Mouse (Mus musculus) lung, adult 2 months (tissue): ENCODE measurements at regions not wholly inside any gene's neighbourhood (a gene's known extent, or its start where the extent isn't known, plus 50 kb on each side); places are given as distances from the start of the nearest gene placed in this dataset.
"Not testable (repeated sequence)": the region's sequence is repeated elsewhere in the genome, so short reads cannot be mapped to it uniquely, and the experiment has no call there.

Experiments used
- DNase-seq: peaks from one replicate; pipeline ENCODE4 v3.0.0; 2022
- H3K4me1 ChIP-seq: fragments of 200-500 bp; 2 replicates; pipeline ENCODE4 v1.6.1; 2011; ENCODE audit warnings: low read length; ENCODE audit not compliant: control insufficient read depth, insufficient read depth
- H3K4me3 ChIP-seq: fragments of 200-500 bp; replicated peaks from 2 replicates; pipeline ENCODE3; 2011; ENCODE audit warnings: low read depth, mild to moderate bottlenecking, control low read depth, low read length; ENCODE audit errors: extremely low read depth
- CTCF ChIP-seq: fragments of 200-500 bp; IDR thresholded peaks from 2 replicates; pipeline ENCODE4 v1.5.1; 2011; ENCODE audit warnings: mild to moderate bottlenecking, low read length, control low read depth; ENCODE audit not compliant: insufficient read depth
- POLR2A ChIP-seq: fragments of 200-500 bp; IDR thresholded peaks from 2 replicates; pipeline ENCODE4 v1.6.1; 2011; ENCODE audit warnings: low read depth, mild to moderate bottlenecking, control low read depth, low read length, borderline replicate concordance; ENCODE audit errors: extremely low read depth
- WGBS: fragments of 180-500 bp; shearing (Covaris S2); methylation state at CpG from one replicate; pipeline ENCODE4 v1.1.7; 2018; 5-methylcytosine and 5-hydroxymethylcytosine counted together

GRCm38 (mm10) chr10:118959623-118960022, 89.6 kb upstream of the Dyrk2 start:
- TF ChIP-seq POLR2A (no peak), CTCF (no peak)
- 88% methylated on average over 8 of the region's 8 CpGs for WGBS

GRCm38 (mm10) chr10:118956352-118956751, 86.3 kb upstream of the Dyrk2 start:
- H3K4me3 ChIP-seq = no peak overlapping the region
- no peak for DNase-seq
- TF ChIP-seq POLR2A (no peak), CTCF (no peak)
- H3K4me1 ChIP-seq = no peaks in the 10 kb centered on the region
- WGBS = 62% methylated on average over 9 of the region's 9 CpGs

More at GRCm38 (mm10) chr10:118959623-118960022, 89.6 kb upstream of the Dyrk2 start:
- no peak overlapping the region for H3K4me3 ChIP-seq
- no peak for DNase-seq
- no peaks in the 10 kb centered on the region for H3K4me1 ChIP-seq

DNA sequence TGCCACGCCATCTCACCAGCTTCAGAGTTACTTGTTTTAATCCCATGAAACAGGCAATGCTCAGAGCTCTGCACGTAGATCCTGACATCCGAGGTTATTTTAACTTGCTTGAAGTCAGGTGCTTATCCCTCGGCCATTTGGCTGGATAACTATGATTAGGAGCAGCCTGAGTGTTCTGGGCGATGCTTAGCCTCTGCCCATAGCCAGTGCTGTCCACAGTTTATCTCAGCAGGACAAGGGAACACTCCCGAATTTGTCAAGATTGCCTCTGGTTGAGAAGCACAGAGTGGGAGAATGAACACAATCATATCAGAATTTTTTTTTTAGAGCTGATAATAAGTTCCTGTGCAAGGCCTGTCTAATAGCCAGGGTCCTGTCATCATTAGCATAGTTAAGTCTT, 83.4 kb upstream of the Dyrk2 start:
- no peak overlapping the region for H3K4me3 ChIP-seq
- H3K4me1 ChIP-seq = no peaks in the 10 kb centered on the region
- no peak for TF ChIP-seq CTCF
- TF ChIP-seq POLR2A = no peak
- no peak for DNase-seq
- WGBS = 86% methylated on average over 6 of the region's 6 CpGs

- no peak for DNase-seq
- no peak for TF ChIP-seq CTCF
- TF ChIP-seq POLR2A = no peak
- H3K4me1 ChIP-seq = no peaks in the 10 kb centered on the region; the same call in 1 of the 2 replicates
- H3K4me3 ChIP-seq = no peak overlapping the region
- 90% methylated on average over 9 of the region's 9 CpGs for WGBS
Measured at GRCm38 (mm10) chr10:118952756-118953155, 82.7 kb upstream of the Dyrk2 start.

DNA sequence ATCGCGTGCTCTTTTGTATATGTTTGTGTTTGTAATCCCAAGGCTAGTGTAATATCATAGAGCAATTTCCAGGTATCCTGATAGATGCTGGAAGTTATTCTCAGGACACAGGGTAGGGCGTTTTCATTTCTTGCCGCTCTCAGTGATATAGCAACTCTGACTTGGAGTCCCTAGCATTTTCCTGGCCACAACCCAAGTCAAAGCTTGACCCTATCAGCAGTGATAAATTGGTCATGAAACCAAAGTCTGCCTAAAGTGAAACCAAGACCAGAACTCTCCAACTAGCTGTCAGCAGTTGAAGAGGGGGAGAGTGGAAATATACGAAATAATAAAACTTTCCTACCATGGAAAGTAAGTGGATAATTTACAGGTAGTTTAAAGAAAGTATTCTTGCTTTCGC, 77.7 kb upstream of the Dyrk2 start:
- TF ChIP-seq CTCF (no peak), POLR2A (no peak)
- no peak overlapping the region for H3K4me3 ChIP-seq
- 56% methylated on average over 6 of the region's 6 CpGs for WGBS
- no peak for DNase-seq
- peaks cover 3% of the 10 kb centered on the region for H3K4me1 ChIP-seq

GRCm38 (mm10) chr10:118947016-118947674, 77.1 kb upstream of the Dyrk2 start:
- WGBS = 40% methylated on average over 9 of the region's 9 CpGs
- no peak for DNase-seq
- no peak overlapping the region for H3K4me3 ChIP-seq
- TF ChIP-seq CTCF = no peak
- no peak for TF ChIP-seq POLR2A
- H3K4me1 ChIP-seq = peaks cover 3% of the 10 kb centered on the region

DNA sequence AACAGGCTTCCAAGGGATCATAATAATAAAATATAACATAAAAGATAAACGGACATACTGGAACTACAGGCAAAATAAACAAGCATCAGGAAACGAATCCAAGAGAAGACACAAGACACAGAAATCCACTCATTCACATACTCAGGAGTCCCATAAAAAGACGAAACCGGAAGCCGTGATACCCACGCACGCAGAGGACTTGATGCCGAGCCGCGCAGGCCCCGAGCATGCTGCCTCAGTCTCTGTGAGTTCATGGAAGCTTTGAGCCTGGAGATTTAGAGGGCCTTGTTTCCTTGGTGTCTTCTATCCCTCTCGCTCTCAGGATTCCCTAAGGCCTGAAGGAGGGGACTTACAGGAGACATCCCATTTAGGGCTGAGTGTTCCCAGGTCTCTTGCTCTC, 57.3 kb upstream of the Dyrk2 start:
- H3K4me1 ChIP-seq = peaks cover 3% of the 10 kb centered on the region
- WGBS = 59% methylated on average over 12 of the region's 12 CpGs
- no peak overlapping the region for H3K4me3 ChIP-seq
- no peak for DNase-seq
- no peak for TF ChIP-seq CTCF
- TF ChIP-seq POLR2A = no peak

GRCm38 (mm10) chr10:118923473-118924185, 53.6 kb upstream of the Dyrk2 start:
- TF ChIP-seq POLR2A (no peak), CTCF (no peak)
- WGBS = 45% methylated on average over 15 of the region's 15 CpGs
- H3K4me1 ChIP-seq = peaks cover 3% of the 10 kb centered on the region
- H3K4me3 ChIP-seq = no peak overlapping the region
- DNase-seq = no peak

- not testable (repeated sequence) for DNase-seq, H3K4me1 ChIP-seq, H3K4me3 ChIP-seq
Measured at GRCm38 (mm10) chr10:118922120-118922519, 52.1 kb upstream of the Dyrk2 start.
